ENCODE assay signal across 14 mouse cellular contexts in the genomic region with DNA sequence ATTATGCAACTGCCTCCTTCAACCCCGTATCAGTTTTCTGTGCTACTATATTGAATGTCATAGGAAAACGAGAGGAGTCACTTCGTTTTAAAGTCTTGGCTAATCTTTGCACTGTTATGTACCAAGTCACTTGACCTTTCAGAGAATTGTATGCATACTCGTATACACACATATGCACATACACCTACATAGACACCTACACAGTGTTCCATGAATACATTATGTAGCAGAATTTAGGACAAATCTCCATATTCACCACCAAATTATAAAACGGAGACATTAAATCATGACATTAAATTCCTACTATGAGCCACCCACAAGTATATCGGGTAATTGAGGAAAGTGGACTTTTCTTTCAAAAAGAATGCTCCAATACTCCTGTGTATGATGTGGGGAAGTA.
"Had no signal": no experiment of that assay in that cellular context is flagged by ENCODE, and none has a peak within 500 bp of the region (broad histone marks: within the 10 kb centered on the region; RNA-seq: fewer than 3 reads in every experiment).

No protein-coding gene starts in this region.

- DNase-seq: forebrain, postnatal 0 days; gastrocnemius, postnatal 14 days; gastrocnemius, postnatal 36 days; heart, adult 11 months; heart, adult 2 months; heart, postnatal 14 days; heart, postnatal 36 days; kidney, adult 11 months; kidney, adult 2 months; kidney, adult 9 months; kidney, postnatal 25 days; kidney, postnatal 4 days; liver; liver, embryonic 13.5 days had no signal
